Mouse (Mus musculus) mouse embryonic stem cell (cell line): ENCODE measurements around the gene Olfr1151.

Experiments
- in situ Hi-C, 2 experiments: fragments of 300-500 bp; cut with MboI; formaldehyde crosslinking; loops; 1 replicate in 1 of 2; 3 replicates in 1 of 2; pipeline ENCODE4 v1.14.3; 2019 to 2020; ENCODE audit warnings: low sequenced_read_pairs in 2 of 2, low pct_unique_long_range_greater_than_20kb in 1 of 2, mixed read lengths in 1 of 2; ENCODE audit not compliant: unreplicated experiment in 1 of 2

The Olfr1151 gene

DNA sequence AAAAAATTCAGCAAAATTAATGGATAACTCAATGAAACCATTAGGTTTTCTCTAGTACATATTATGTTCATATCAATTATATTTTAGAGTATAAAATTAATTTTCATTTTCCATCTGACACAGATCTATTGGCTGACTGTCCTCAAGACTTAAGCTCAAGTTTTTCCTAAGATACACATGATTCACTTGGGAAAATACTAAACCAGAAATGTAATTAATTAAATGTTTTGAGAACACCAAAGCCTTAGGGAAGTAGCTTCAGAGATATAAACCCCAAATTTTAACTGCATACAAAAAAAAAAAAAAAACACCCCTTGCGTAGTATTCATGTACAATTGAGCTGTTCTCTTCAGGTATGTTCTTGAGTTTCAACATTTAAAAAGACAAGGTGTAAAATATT, at the start of gene Olfr1151:
Gene Olfr1151 (plus strand): TSS at position 301 of the 400 bp plus-strand sequence.
- in situ Hi-C loops: no loop called here

DNA sequence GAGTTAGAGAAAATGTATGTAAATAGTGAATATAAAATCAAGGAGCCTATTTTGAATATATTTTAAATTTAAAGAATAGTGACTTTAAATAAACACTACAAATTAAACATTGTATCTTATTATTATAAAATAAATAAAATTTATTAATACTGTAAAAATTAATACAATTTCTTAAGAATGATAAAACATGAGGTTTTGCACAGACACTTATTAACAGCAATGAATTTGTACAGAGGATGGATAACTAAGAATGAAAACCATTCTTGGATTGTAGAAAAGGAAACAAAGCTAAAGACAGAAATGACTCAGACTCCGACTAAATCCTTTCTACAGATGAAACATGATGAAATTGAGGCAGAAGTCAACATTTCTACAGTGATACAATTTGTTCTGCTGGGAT, 46.1 kb upstream of the Olfr1151 start, which contains the start of gene Olfr1145:
Gene Olfr1145 (plus strand): TSS at position 301 of the 400 bp plus-strand sequence.
- in situ Hi-C loops: no loop called here

GRCm38 (mm10) chr2:87830233-87830632, 25.4 kb upstream of the Olfr1151 start, which contains the start of gene Olfr1148:
Gene Olfr1148 (plus strand): TSS chr2:87830533.
- in situ Hi-C loops: no loop called here

DNA sequence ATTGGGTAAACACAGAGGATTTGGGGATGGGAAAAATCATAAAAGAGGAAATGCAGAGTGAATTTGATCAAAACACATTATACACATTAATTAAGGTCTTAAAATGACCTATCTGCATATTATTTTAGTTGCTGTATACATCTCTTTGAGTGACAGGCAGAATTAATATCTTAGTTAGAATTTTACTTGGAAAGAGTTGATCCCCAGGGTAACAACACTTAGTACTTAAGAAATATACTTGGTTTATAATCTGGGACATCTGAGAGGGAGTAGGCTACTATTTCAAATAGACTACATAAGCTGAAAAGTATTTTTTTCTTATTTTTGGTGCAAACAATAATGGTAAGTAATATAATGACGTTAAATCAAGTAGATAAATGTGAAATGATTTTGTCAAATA, 12.0 kb upstream of the Olfr1151 start, which contains the start of gene Olfr1150-ps1:
Gene Olfr1150-ps1 (plus strand): TSS at position 301 of the 400 bp plus-strand sequence.
- in situ Hi-C loops: no loop called here

DNA sequence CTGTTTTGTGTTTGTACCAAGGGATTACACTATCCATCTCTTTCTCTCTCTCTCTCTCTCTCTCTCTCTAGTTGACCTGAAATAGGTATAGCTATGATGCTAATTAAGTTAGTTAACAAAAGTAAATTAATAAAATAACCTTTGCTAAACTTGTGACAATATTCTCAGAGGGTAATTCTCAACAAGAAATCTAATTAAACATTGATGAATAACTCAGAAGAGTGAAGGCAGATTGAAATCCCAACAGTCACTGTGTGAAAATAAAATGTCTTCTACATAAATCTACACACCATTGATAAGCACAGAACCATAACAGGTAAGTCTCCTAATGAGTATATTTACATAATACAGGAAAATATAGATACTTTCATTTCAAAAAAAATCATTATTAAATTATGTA, 10.5 kb downstream of the Olfr1151 start, which contains the start of gene Olfr1152:
Gene Olfr1152 (plus strand): TSS at position 301 of the 400 bp plus-strand sequence.
- in situ Hi-C loops: no loop called here

DNA sequence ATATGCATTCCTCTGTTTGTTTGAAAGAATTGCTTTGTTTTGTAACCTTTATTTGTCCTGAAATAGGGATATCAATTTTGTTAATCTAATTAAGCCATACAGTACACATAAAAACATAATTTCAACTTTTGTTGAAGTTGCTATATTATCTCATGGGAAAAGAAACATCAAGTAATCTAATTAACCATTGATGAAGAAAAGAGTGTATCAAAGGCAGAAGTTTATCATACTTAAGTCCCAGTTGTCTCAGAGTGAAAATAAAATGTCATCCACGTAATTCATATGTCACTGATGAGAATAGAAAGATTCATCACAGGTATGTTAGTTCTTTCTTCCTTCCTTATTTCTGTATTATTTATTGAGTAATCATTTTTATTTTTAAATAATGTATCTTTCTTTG, 39.0 kb downstream of the Olfr1151 start, which contains the start of gene Olfr1153:
Gene Olfr1153 (plus strand): TSS at position 301 of the 400 bp plus-strand sequence.
- in situ Hi-C loops: no loop called here

DNA sequence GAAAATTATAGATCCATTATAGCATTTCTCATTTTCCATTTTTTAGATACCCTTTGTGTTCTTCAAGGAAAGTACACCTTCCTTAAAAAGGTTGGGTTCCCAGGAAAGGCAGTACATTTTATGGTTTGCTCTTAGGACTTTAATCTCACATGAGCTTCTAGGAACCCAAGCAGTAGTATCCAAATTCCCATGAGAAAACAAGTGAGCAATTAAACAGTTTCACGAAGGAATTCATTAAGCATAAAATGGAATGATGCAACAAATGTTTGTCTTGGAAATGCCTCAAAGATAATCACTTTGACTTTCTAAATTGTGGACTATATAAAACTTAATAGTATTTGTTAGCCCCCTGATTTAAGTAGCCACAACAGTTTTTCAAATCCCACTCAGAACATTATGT, 49.4 kb downstream of the Olfr1151 start, which contains the start of gene Olfr1154:
Gene Olfr1154 (minus strand): TSS at position 101 of the 400 bp plus-strand sequence.
- in situ Hi-C loops: no loop called here
